Mouse (Mus musculus) intestine, embryonic 14.5 days (tissue): ENCODE results near the gene Pls3. TPM values are rescaled to one million over a fixed set of nuclear protein-coding genes. Genes with fewer than 3 reads are reported as not detected.
A peak's percentile ranks its signal among the peaks of the same experiment; 100 is the strongest.
"Not testable (repeated sequence)": the region's sequence is repeated elsewhere in the genome, so short reads cannot be mapped to it uniquely, and the experiment has no call there.

Experiments used
- ATAC-seq: fragments of 200-750 bp; cut with Nextera tagmentation; replicated peaks from 2 replicates; pipeline ENCODE4 v1.8.0; 2017; ENCODE audit warnings: low read depth, moderate number of reproducible peaks, moderate TSS enrichment, moderate library complexity; ENCODE audit not compliant: low FRiP score, low TSS enrichment
- DNase-seq: peaks from one replicate; pipeline ENCODE4 v3.0.0-alpha.2; 2018; ENCODE audit warnings: low spot score
- H3K27ac ChIP-seq: fragments of 300-500 bp; sonication (generic); 2 replicates; pipeline ENCODE4 v1.5.1; 2014; ENCODE audit warnings: low read depth, mild to moderate bottlenecking, control low read depth
- H3K27me3 ChIP-seq: fragments of 300-500 bp; sonication (generic); replicated peaks from 2 replicates; pipeline ENCODE4 v1.6.1; 2014; ENCODE audit warnings: low read length, control low read depth; ENCODE audit not compliant: control insufficient read depth, insufficient read depth
- H3K36me3 ChIP-seq: fragments of 300-500 bp; sonication (generic); 2 replicates; pipeline ENCODE4 v1.6.1; 2014; ENCODE audit warnings: low read length, control low read depth; ENCODE audit not compliant: control insufficient read depth, insufficient read depth
- H3K4me1 ChIP-seq: fragments of 300-500 bp; sonication (generic); replicated peaks from 2 replicates; pipeline ENCODE4 v1.6.1; 2014; ENCODE audit warnings: low read length, control low read depth, mixed read lengths; ENCODE audit not compliant: control insufficient read depth, insufficient read depth
- H3K4me2 ChIP-seq: fragments of 300-500 bp; sonication (generic); 2 replicates; pipeline ENCODE4 v1.6.1; 2014; ENCODE audit warnings: low read length
- H3K4me3 ChIP-seq: fragments of 300-500 bp; sonication (generic); 2 replicates; pipeline ENCODE4 v1.5.1; 2014; ENCODE audit warnings: low read depth, low read length, control low read depth, mixed read lengths
- H3K9ac ChIP-seq: fragments of 300-500 bp; sonication (generic); 2 replicates; pipeline ENCODE4 v1.6.1; 2014; ENCODE audit warnings: mild to moderate bottlenecking, low read length
- H3K9me3 ChIP-seq: fragments of 300-500 bp; sonication (generic); 2 replicates; pipeline ENCODE4 v1.6.1; 2016; ENCODE audit warnings: low read length, control low read depth; ENCODE audit not compliant: control insufficient read depth
- WGBS: fragments of 180-500 bp; shearing (Covaris S2); extraction: QIAGEN DNeasy Blood & Tissue Kit; methylation state at CpG from one replicate; pipeline ENCODE4 v1.1.7; 2014; 5-methylcytosine and 5-hydroxymethylcytosine counted together
- polyA plus RNA-seq: library from polyadenylated mRNA; unstranded; fragments of >200 nt; fragmentation: Nextera tagmentation; extraction: Ambion mirVana; gene quantifications from 2 replicates; pipeline ENCODE4 v1.2.1, GENCODE M21; 2014

Gene Pls3
- polyA plus RNA-seq, 1 experiment from 2014 or later: 71.0 TPM

GRCm38 (mm10) chrX:75759036-75759435 is 115.9 kb downstream of the Pls3 start:
- peak; percentile 80 for DNase-seq
- not testable (repeated sequence) for H3K27me3 ChIP-seq, H3K4me1 ChIP-seq, ATAC-seq, H3K27ac ChIP-seq, H3K4me2 ChIP-seq, H3K9me3 ChIP-seq, H3K9ac ChIP-seq, H3K36me3 ChIP-seq, H3K4me3 ChIP-seq
- 67% methylated on average over 12 of the region's 12 CpGs for WGBS

- 85% methylated on average over 14 of the region's 14 CpGs for WGBS
- H3K4me2 ChIP-seq, H3K27me3 ChIP-seq, H3K27ac ChIP-seq, ATAC-seq, H3K36me3 ChIP-seq, H3K4me3 ChIP-seq, H3K9ac ChIP-seq, H3K9me3 ChIP-seq, H3K4me1 ChIP-seq: not testable (repeated sequence)
- DNase-seq: peak; percentile 52
Measured at GRCm38 (mm10) chrX:75757966-75758365, 117.0 kb downstream of the Pls3 start.

GRCm38 (mm10) chrX:75754531-75754930 is 120.5 kb downstream of the Pls3 start:
- H3K9ac ChIP-seq, H3K36me3 ChIP-seq, H3K4me3 ChIP-seq, H3K27me3 ChIP-seq, DNase-seq, ATAC-seq, H3K27ac ChIP-seq, H3K9me3 ChIP-seq, H3K4me1 ChIP-seq, H3K4me2 ChIP-seq: not testable (repeated sequence)

GRCm38 (mm10) chrX:75750126-75750725 is 124.8 kb downstream of the Pls3 start:
- not testable (repeated sequence) for H3K4me3 ChIP-seq, H3K27ac ChIP-seq, H3K9ac ChIP-seq, H3K27me3 ChIP-seq, H3K9me3 ChIP-seq, H3K4me2 ChIP-seq, ATAC-seq, DNase-seq, H3K36me3 ChIP-seq, H3K4me1 ChIP-seq
- WGBS: 47% methylated on average over 2 of the region's 12 CpGs

- not testable (repeated sequence) for H3K36me3 ChIP-seq, H3K4me3 ChIP-seq, H3K9ac ChIP-seq, H3K9me3 ChIP-seq, H3K27me3 ChIP-seq, ATAC-seq, H3K4me1 ChIP-seq, H3K4me2 ChIP-seq, H3K27ac ChIP-seq
- DNase-seq: peak; percentile 60
- WGBS: 75% methylated on average over 7 of the region's 10 CpGs
Measured at GRCm38 (mm10) chrX:75749312-75749711, 125.7 kb downstream of the Pls3 start.

GRCm38 (mm10) chrX:75744466-75744865 is 130.5 kb downstream of the Pls3 start:
- not testable (repeated sequence) for ATAC-seq, H3K27me3 ChIP-seq, H3K36me3 ChIP-seq, H3K4me2 ChIP-seq, H3K9ac ChIP-seq, H3K4me3 ChIP-seq, H3K27ac ChIP-seq, H3K9me3 ChIP-seq, H3K4me1 ChIP-seq
- 76% methylated on average over 5 of the region's 14 CpGs for WGBS
- DNase-seq: peak; percentile 71

- WGBS: 57% methylated on average over 1 of the region's 8 CpGs
- H3K27ac ChIP-seq: not testable (repeated sequence)
Measured at GRCm38 (mm10) chrX:75739464-75739863, 135.5 kb downstream of the Pls3 start.

More at GRCm38 (mm10) chrX:75739464-75739863, 135.5 kb downstream of the Pls3 start:
- not testable (repeated sequence) for H3K4me2 ChIP-seq, H3K9me3 ChIP-seq, H3K36me3 ChIP-seq, H3K27me3 ChIP-seq, DNase-seq, H3K4me3 ChIP-seq, H3K4me1 ChIP-seq, H3K9ac ChIP-seq, ATAC-seq
